Mouse (Mus musculus) v-Abl transformed pro-B cells (cell line): ENCODE data around the gene Limch1.

Experiments
- in situ Hi-C, 2 experiments: fragments of 400-800 bp; cut with MboI; formaldehyde crosslinking; loops; one replicate each; pipeline ENCODE4 v1.15.1; 2025; ENCODE audit not compliant: unreplicated experiment in 2 of 2

Limch1 gene

DNA sequence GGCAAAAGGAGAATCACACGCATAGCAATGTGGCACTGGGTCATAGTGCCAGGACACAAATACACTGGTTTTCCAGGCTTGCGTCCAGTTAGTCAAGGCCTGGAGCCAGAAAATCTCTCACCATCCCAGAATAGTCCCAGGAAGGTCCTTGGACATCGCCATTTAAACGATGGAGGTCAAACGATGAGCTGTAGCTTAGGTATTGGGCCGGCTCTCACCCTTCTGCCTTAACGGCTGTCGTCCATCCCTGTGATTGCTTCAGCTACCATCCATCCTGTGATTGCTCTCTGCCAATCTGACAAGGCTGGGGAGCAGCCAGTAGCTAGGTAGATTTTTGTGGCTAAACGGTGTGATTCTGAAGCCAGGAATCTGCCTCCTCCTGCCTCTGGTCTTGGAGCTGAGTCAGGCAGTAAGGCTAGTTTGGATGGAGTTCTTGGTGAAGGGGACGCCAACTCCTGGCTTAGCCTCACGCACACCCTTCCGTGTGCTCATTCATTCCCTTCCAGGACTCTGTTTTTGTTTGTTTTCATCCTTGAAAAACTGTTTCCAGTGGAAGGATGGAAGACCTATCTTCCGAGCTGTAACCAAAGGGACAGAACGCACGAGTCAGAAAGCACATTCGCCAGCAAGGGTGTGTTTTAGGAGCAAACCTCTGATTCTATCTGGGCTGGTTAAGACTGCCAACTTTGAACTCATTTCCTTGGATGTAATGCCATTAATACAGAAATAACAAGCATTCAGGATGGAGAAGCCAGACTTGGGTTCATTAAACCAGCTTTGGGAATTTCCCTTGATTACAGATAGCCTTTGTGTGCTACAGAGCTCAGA is 265.6 kb downstream of the Limch1 start:
- in situ Hi-C loops = loop anchor here (10.0 to 25.0 kb wide), 5 partner anchors 574 to 1624 kb away; partner anchors contain the start of genes Lias (in 1 of the 2), Nsun7 (in 1 of the 2) and Rpl9 (in 1 of the 2)

GRCm38 (mm10) chr5:67011985-67012384 is 266.4 kb downstream of the Limch1 start:
- in situ Hi-C loops = loop anchor here (10.0 to 25.0 kb wide), 5 partner anchors 575 to 1625 kb away; partner anchors contain the start of genes Lias (in 1 of the 2), Nsun7 (in 1 of the 2) and Rpl9 (in 1 of the 2)

DNA sequence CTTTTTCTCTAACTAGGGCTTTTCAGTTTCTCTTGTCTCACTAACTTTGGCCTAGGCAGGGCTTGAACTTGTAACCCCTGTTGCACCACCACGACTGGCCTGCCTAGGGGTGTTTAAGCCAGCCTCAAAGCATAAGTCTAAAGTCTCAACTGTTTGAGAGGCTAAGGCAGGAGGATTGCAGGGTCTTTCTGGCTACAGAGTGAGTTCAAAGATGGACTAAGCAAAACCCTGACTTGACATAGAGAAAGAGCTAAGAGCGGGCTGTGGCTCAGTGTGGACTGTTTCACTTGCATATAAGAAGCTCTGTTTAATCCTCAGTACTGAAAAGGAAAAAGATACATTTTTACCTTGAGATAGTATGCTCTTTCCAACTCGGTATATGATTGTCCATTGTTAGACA is 268.3 kb downstream of the Limch1 start:
- in situ Hi-C loops = loop anchor here (10.0 to 25.0 kb wide), 5 partner anchors 577 to 1627 kb away; partner anchors contain the start of genes Lias (in 1 of the 2), Nsun7 (in 1 of the 2) and Rpl9 (in 1 of the 2)

DNA sequence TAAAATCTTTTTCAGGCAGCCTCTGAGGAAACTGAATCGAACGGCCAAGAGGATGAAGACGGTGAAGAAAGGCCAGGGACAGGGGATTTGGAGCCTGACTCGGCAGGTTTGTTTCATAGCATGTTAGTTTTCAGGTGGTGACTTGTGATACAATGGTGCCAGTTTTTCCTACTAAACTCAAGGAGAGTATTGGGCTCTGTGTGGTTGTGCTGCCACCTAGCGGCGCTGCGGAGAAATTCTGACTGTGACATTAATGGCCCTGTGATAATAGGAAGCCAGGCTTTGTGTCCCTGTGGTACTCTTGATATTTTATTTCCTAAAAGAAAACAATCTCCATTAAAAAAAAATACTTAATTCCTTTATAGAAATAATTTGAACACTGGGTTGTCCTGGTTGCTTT is 270.8 kb downstream of the Limch1 start:
- in situ Hi-C loops = loop anchor here (10.0 to 25.0 kb wide), 5 partner anchors 579 to 1629 kb away; partner anchors contain the start of genes Lias (in 1 of the 2), Nsun7 (in 1 of the 2) and Rpl9 (in 1 of the 2)

DNA sequence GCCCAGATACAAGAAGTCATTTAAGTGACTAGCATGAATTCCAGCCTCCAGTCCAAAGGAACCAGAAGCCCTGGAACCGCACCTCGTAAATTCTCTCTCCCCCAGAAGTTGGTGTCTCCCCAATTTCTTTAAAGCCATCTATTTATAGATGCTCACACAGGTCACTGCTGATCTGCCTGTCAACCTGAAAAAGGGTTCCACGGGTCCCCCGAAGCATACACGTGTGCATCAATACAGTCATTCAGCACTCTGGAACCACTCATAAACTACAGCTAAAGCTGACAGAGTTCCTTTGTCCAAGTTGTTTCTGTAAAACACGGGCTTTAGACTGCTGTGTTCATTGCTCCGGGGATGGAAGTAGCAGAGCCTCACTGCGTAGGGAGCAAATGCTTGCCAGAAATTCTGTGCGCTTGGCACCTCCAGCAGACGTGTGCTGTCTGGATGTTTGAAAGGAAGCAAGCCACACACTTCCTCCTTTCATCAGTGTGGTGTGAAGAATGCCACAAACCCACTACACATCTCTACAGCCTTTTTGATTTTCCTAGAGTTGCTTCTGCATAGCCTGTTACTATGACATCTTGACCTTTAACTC is 278.9 kb downstream of the Limch1 start:
- in situ Hi-C loops = loop anchor here (25.0 kb wide), 5 partner anchors 488 to 1637 kb away; partner anchors contain the start of genes Lias (in 1 of the 2), Nsun7 (in 1 of the 2) and Rpl9 (in 1 of the 2)

DNA sequence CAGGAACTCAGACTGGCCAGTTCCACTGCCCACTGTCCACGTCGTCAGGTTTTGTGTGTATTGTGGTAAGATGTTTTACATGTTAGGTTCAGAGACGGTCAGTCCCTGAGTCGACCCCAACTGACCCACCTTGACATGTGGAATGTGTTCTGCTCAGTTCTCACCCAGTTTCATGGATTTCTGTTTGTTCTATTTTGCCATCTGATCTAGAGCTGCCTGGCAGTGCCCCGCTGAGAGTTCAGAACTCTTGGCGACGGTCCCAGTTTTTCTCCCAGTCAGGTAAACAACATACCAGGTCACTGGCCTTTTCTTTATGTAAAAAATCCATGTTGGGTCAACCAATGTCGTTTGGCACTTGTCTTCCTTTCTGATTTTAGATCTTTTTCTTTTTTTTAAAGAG is 279.5 kb downstream of the Limch1 start:
- in situ Hi-C loops = loop anchor here in 1 of 2 experiments (25.0 kb wide), 1 partner anchor 487 kb away; no protein-coding TSS in a partner anchor

DNA sequence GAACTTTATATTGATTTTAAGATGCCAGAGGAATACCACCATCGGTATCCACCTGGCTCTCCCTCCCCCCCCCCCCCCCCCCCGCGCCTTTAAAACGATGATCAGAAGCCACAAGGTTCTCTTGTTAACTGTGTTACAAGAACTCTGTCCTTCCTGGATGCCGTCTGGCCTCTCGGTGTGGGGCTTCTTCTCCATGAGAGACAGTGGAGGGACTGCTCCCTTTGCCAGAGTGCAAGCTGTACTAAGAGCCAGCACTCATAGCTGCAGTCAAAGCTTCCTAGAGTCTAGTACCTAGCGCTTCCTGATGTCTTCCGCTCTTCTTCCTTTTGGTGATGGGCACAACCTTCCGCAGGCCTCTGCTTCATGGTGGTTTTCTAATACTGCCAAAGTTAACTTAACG is 280.0 kb downstream of the Limch1 start:
- in situ Hi-C loops = loop anchor here in 1 of 2 experiments (25.0 kb wide), 1 partner anchor 487 kb away; no protein-coding TSS in a partner anchor

DNA sequence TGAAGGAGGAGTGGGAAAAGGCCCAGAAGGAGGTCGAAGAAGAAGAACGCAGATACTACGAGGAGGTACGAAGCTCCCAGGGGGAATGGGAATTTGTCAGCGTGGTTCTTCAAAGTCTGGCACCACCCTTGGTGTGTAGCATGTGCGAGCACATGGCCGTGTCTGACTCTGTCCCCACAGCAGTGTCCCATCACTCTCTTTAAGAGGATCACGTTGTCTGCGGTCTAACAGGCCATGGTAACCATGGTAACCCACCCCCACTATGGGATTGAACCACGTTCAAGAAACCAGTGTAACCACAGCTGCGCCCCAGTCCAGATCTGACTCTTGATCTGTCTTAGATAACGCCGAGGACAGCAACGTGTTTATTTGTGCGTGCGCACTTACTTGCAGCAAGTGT is 283.2 kb downstream of the Limch1 start:
- in situ Hi-C loops = loop anchor here in 1 of 2 experiments (25.0 kb wide), 1 partner anchor 484 kb away; no protein-coding TSS in a partner anchor

DNA sequence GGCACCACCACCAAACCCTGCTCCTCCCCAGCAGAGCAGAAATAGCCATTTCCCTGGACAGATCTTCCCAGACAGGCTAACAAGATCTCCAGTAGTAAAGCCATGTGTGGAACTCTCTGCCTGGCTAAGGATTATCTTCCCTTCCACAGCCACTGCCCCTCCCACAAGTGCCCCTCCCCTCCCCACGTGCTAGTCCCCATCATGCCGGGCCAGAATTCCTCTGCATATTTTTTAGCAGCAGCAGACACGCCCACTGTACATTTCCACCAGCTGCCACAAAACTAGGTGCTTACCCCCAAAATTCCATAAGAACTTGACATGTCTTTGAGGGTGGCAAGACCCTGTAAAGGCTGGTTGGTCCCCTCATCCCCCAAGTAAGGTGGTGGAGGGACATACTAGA is 284.3 kb downstream of the Limch1 start:
- in situ Hi-C loops = loop anchor here in 1 of 2 experiments (25.0 kb wide), 1 partner anchor 482 kb away; no protein-coding TSS in a partner anchor

DNA sequence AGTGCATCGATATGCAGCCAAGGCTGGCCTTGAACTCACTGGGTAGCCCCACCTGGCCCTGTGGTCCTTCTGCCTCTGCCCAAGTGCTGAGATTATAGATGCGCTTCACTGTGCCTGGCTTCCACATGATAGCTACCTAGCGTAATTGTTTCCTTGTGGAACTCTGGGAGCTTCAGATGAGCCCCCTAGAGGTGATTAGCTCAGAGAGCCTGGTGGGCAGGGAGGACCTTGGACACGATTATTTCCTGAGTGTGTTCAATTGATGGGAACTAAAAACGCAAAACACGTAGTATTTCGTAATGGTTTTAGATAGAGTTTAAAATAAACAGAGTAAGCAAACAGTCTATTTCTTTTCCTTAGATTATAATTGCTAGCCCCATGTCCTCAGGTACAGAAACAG is 287.0 kb downstream of the Limch1 start:
- in situ Hi-C loops = loop anchor here in 1 of 2 experiments (25.0 kb wide), 1 partner anchor 480 kb away; no protein-coding TSS in a partner anchor

- in situ Hi-C loops = loop anchor here in 1 of 2 experiments (25.0 kb wide), 1 partner anchor 468 kb away; no protein-coding TSS in a partner anchor
Measured at GRCm38 (mm10) chr5:67043932-67044331, 298.3 kb downstream of the Limch1 start.

GRCm38 (mm10) chr5:67048003-67048402 is 302.4 kb downstream of the Limch1 start:
- in situ Hi-C loops = loop anchor here (5.0 to 25.0 kb wide), 3 partner anchors 189 to 484 kb away; no protein-coding TSS in a partner anchor

GRCm38 (mm10) chr5:67057803-67058202 is 312.2 kb downstream of the Limch1 start:
- in situ Hi-C loops = loop anchor here (10.0 to 25.0 kb wide), 2 partner anchors 667 to 679 kb away; no protein-coding TSS in a partner anchor

GRCm38 (mm10) chr5:67060519-67060918 is 314.9 kb downstream of the Limch1 start:
- in situ Hi-C loops = loop anchor here in 1 of 2 experiments (25.0 kb wide), 1 partner anchor 677 kb away; no protein-coding TSS in a partner anchor

DNA sequence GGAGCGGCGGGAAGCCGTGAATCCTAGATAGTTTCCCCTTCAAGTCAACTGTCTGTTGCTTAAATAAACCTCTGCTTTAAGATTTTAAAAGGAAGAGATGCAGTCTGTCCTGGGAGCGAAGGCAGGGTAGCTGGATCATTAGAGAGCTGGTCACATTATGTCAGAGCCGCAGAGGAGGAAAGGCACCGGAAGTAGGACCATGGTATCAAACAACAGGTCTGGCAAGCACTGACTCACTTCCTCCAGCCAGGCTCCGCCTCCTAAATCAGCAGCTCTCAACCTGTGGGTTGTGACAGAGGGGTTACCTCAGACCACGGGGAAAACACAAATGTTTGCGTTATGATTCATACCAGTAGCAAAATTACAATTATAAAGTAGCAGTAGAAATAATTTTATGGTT is 318.0 kb downstream of the Limch1 start:
- in situ Hi-C loops = loop anchor here in 1 of 2 experiments (25.0 kb wide), 1 partner anchor 674 kb away; no protein-coding TSS in a partner anchor

DNA sequence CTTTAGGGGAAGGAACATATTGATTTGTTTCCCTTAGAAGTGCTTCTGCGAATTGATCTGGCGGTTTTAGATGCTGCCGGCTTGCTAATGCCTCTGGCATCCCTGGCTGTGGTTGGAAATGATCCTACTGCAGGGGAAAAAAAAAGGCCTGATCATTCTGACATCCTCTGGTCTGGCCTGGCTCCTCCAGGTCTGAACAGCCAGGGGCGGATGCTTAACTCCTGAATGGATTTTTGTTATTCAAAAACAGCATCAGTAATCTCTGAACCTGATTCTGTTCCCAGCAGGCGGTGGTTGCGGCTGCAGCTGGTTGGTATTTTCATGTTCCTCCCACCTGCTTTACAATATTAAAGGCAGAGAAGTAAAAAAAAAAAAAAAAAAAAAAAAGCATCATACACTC is 337.5 kb downstream of the Limch1 start:
- in situ Hi-C loops = no loop called here

GRCm38 (mm10) chr5:67090856-67091255 is 345.2 kb downstream of the Limch1 start:
- in situ Hi-C loops = no loop called here

- in situ Hi-C loops = no loop called here
Measured at GRCm38 (mm10) chr5:67091766-67092165, 346.1 kb downstream of the Limch1 start.

- in situ Hi-C loops = no loop called here
Measured at GRCm38 (mm10) chr5:67093991-67094390, 348.4 kb downstream of the Limch1 start.

DNA sequence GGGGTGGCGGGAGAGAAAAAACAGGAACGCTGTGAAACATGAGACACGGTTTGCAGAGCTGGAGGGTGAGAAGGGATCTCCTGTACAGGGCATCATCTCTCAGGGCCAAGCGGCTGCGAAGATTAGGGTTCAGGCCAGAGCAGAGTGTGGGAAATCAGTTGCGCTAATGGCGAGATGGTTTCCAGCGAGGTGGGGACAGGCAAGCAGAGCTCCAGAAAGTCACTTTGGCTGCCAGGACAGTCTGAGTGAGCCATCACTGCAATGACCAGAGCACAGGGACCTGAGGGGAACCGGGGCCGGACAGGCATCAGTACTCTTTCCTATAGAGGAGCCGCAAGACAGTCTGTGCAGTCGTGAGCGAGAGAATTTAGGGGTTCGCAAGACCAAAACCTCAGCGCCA is 349.5 kb downstream of the Limch1 start:
- in situ Hi-C loops = no loop called here
